Mouse (Mus musculus) heart, postnatal 14 days (tissue): ENCODE measurements at regions not wholly inside any gene's neighbourhood (a gene's known extent, or its start where the extent isn't known, plus 50 kb on each side); places are given as distances from the start of the nearest gene placed in this dataset.

Experiments
- DNase-seq, 2 experiments: peaks; one replicate each; pipeline ENCODE4 v3.0.0; 2021 to 2022
- intact Hi-C: fragments of 180-260 bp; cut with DNase I; formaldehyde crosslinking; loops from one replicate; pipeline ENCODE4 v1.15.1; 2025

- no peak for DNase-seq
- intact Hi-C loops: loop anchor here (5.0 kb wide), 1 partner anchor 135 kb away; no protein-coding TSS in a partner anchor
Measured at GRCm38 (mm10) chr9:40617676-40618062, 52.7 kb upstream of the Gm21915 start.

- intact Hi-C loops: loop anchor here (5.0 kb wide), 1 partner anchor 135 kb away; no protein-coding TSS in a partner anchor
- DNase-seq: no peak
Measured at GRCm38 (mm10) chr9:40617036-40617675, 53.3 kb upstream of the Gm21915 start.

GRCm38 (mm10) chr9:40616426-40617035, 53.9 kb upstream of the Gm21915 start:
- DNase-seq: peak; percentile 72 to 80
- intact Hi-C loops: loop anchor here (5.0 kb wide), 1 partner anchor 136 kb away; no protein-coding TSS in a partner anchor

GRCm38 (mm10) chr9:40615891-40616290, 54.5 kb upstream of the Gm21915 start:
- intact Hi-C loops: loop anchor here (5.0 kb wide), 1 partner anchor 136 kb away; no protein-coding TSS in a partner anchor
- DNase-seq: no peak

- intact Hi-C loops: no loop called here
- no peak for DNase-seq
Measured at GRCm38 (mm10) chr9:40614071-40614470, 56.3 kb upstream of the Gm21915 start.

- intact Hi-C loops: no loop called here
- DNase-seq: no peak
Measured at GRCm38 (mm10) chr9:40613182-40613581, 57.2 kb upstream of the Gm21915 start.

- intact Hi-C loops: no loop called here
- no peak for DNase-seq
Measured at GRCm38 (mm10) chr9:40612755-40613154, 57.7 kb upstream of the Gm21915 start.

- intact Hi-C loops: no loop called here
- DNase-seq: no peak
Measured at GRCm38 (mm10) chr9:40612312-40612711, 58.1 kb upstream of the Gm21915 start.

- no peak for DNase-seq
- intact Hi-C loops: no loop called here
Measured at GRCm38 (mm10) chr9:40611626-40612025, 58.8 kb upstream of the Gm21915 start.

- intact Hi-C loops: no loop called here
- no peak for DNase-seq
Measured at GRCm38 (mm10) chr9:40608596-40608995, 61.8 kb upstream of the Gm21915 start.

- DNase-seq: no peak
- intact Hi-C loops: no loop called here
Measured at GRCm38 (mm10) chr9:40607941-40608340, 62.5 kb upstream of the Gm21915 start.

- DNase-seq: no peak
- intact Hi-C loops: no loop called here
Measured at GRCm38 (mm10) chr9:40603521-40603920, 66.9 kb upstream of the Gm21915 start.

- intact Hi-C loops: no loop called here
Measured at GRCm38 (mm10) chr9:40598431-40598831, 67.2 kb upstream of the Gramd1b start.

GRCm38 (mm10) chr9:40587421-40587820, 56.2 kb upstream of the Gramd1b start:
- no peak for DNase-seq
- intact Hi-C loops: no loop called here

More at GRCm38 (mm10) chr9:40598431-40598831, 67.2 kb upstream of the Gramd1b start:
- no peak for DNase-seq

- DNase-seq: no peak
- intact Hi-C loops: no loop called here
Measured at GRCm38 (mm10) chr9:40586581-40586980, 55.4 kb upstream of the Gramd1b start.

- DNase-seq: peak; percentile 72 to 84
- intact Hi-C loops: loop anchor here (2.0 to 5.0 kb wide), 2 partner anchors 126 to 169 kb away; no protein-coding TSS in a partner anchor
Measured at GRCm38 (mm10) chr9:40583554-40583953, 52.4 kb upstream of the Gramd1b start.

- peak in 1 of 2 experiments; percentile 10 for DNase-seq
- intact Hi-C loops: loop anchor here (2.0 to 5.0 kb wide), 2 partner anchors 125 to 167 kb away; no protein-coding TSS in a partner anchor
Measured at GRCm38 (mm10) chr9:40581854-40582253, 50.7 kb upstream of the Gramd1b start.
